Comparison of ENCODE assay signal across 9 mouse cellular contexts in the genomic region with DNA sequence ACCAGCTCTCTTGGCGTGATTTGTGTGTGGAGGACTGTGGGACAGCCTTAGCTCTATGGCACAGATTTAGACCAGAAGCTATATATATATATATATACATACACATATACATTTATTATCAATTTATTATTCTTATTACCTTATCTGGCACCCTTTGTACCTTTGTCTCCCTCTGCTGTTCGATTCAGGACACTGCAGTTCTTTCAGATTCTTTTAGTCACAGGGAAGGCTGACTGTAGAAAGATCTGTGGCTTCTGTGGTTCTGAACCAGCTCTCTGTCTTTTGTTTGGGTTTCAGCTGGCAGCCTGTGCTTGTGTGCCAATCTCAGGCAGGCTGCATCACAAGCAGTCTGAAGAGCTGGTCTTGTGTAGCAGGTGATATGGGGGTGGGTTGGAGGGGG.
DNase-seq lines count a peak whose midpoint lies in the region; ATAC-seq and TF ChIP-seq lines count a peak whose summit lies in the region.
"Had no signal": no experiment of that assay in that cellular context is flagged by ENCODE, and none has a peak within 500 bp of the region (broad histone marks: within the 10 kb centered on the region; RNA-seq: fewer than 3 reads in every experiment).

No protein-coding gene starts in this region.

- no peak overlapping the region for H3K4me2 ChIP-seq in kidney, postnatal 0 days (ENCODE audit: low read length)
- H3K4me2 ChIP-seq: limb, embryonic 15.5 days had no signal

- H3K27ac ChIP-seq in kidney, postnatal 0 days, result no peak overlapping the region
- H3K27ac ChIP-seq: limb, embryonic 15.5 days had no signal

- no peak overlapping the region for H3K4me3 ChIP-seq in kidney, postnatal 0 days (replicated peaks; ENCODE audit: low read depth, low read length)
- H3K4me3 ChIP-seq: limb, embryonic 15.5 days had no signal

- DNase-seq in kidney, postnatal 0 days (ENCODE audit: low spot score), result peak; percentile 20
- DNase-seq in kidney, adult 11 months, result no peak
- peak; percentile 37 for DNase-seq in CD4-positive, CD25-positive, alpha-beta regulatory T cell, adult 2 months (ENCODE audit: low read depth, low spot score)
- DNase-seq in NIH3T3 (ENCODE audit: low read depth), result peak; percentile 66
- DNase-seq in heart, adult 8-10 months (ENCODE audit: low spot score), result no peak
- DNase-seq in cerebellum, adult 9-11 months, result no peak
- DNase-seq in testis, postnatal 14 days (ENCODE audit: low spot score), result no peak

- peak; percentile 58 for TF ChIP-seq CTCF in kidney, postnatal 0 days (IDR thresholded peaks at IDR 0.05; ENCODE audit: low read depth)

- H3K9ac ChIP-seq in kidney, postnatal 0 days (ENCODE audit: low read depth, low read length), result no peak overlapping the region
- H3K9ac ChIP-seq: limb, embryonic 15.5 days had no signal

- H3K27me3 ChIP-seq in kidney, postnatal 0 days (ENCODE audit: insufficient read depth, low read length), result no peaks in the 10 kb centered on the region
- H3K27me3 ChIP-seq: limb, embryonic 15.5 days had no signal

- H3K4me1 ChIP-seq in kidney, postnatal 0 days (replicated peaks; ENCODE audit: insufficient read depth, low read length), result no peaks in the 10 kb centered on the region
- H3K4me1 ChIP-seq: limb, embryonic 15.5 days had no signal

- H3K9me3 ChIP-seq in kidney, postnatal 0 days (replicated peaks; ENCODE audit: low read length), result no peaks in the 10 kb centered on the region
- H3K9me3 ChIP-seq: limb, embryonic 15.5 days had no signal

- 44% methylated on average over 2 of the region's 2 CpGs for WGBS in kidney, postnatal 0 days

- ATAC-seq in kidney, postnatal 0 days (replicated peaks; ENCODE audit: low FRiP score, low read depth), result no peak
- ATAC-seq in hematopoietic stem cell, adult 5-6 weeks (replicated peaks in 1 of 2; ENCODE audit: insufficient read depth in 1 of 2, low FRiP score in 2 of 2, low TSS enrichment in 1 of 2, low read depth in 1 of 2, poor library complexity in 2 of 2, severe bottlenecking in 2 of 2), result peak; percentile 68 to 80; a peak in 3 of 4 replicates

- no peaks in the 10 kb centered on the region for H3K36me3 ChIP-seq in kidney, postnatal 0 days (ENCODE audit: insufficient read depth, low read length)
- H3K36me3 ChIP-seq: limb, embryonic 15.5 days had no signal

Comparison
In these comparisons a context has a peak if more than half of its experiments do, and no peak if none do; other contexts are left out.
1. DNase-seq: peak in kidney, postnatal 0 days (single experiment), CD4-positive, CD25-positive, alpha-beta regulatory T cell, adult 2 months (single experiment) and NIH3T3 (single experiment); none in kidney, adult 11 months (single experiment), heart, adult 8-10 months (single experiment), cerebellum, adult 9-11 months (single experiment) and testis, postnatal 14 days (single experiment).